Mouse (Mus musculus) bone marrow macrophage, adult 2 months (primary cell): ENCODE data around the gene Tmem131.

ENCODE experiments used
- CTCF ChIP-seq: IDR thresholded peaks from 2 replicates; pipeline ENCODE4 v1.5.1; 2012; ENCODE audit warnings: low read depth, mild to moderate bottlenecking, low read length, moderate library complexity
- POLR2A ChIP-seq: IDR thresholded peaks from 2 replicates; pipeline ENCODE4 v1.6.1; 2012; ENCODE audit warnings: mild to moderate bottlenecking, low read depth, low read length, borderline replicate concordance

DNA sequence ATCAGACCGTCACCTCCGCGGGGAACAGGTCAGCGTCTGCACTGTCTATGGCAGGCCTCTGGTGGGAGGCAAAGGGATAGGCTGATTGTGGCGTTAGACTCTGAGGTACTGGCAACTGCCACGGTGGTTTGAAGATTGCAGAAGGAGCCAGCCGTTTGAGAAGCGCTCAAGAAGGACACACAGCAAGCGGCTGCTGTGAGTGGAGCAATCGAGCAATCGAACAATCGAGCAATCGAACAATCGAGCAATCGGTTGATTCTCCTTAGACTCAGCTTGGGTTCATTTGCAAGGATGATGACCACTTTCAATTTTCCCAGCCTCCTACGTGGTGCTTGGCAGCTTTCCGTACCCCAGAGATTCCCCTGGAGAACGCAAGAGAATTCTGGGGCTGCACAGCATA lies 184.4 kb downstream of the Tmem131 start:
- TF ChIP-seq POLR2A = no peak
- no peak for TF ChIP-seq CTCF
